Mouse (Mus musculus): ENCODE results near the gene Lipt2.

The Lipt2 gene

GRCm38 (mm10) chr7:100170756-100171155, 11.7 kb downstream of the Lipt2 start:
- DNase-seq (ENCODE audit: low spot score), result no peak

GRCm38 (mm10) chr7:100176269-100176668, 17.2 kb downstream of the Lipt2 start, which contains the start of gene Kcne3:
Gene Kcne3 (plus strand): TSS chr7:100176502.
- DNase-seq (ENCODE audit: low spot score), result no peak

DNA sequence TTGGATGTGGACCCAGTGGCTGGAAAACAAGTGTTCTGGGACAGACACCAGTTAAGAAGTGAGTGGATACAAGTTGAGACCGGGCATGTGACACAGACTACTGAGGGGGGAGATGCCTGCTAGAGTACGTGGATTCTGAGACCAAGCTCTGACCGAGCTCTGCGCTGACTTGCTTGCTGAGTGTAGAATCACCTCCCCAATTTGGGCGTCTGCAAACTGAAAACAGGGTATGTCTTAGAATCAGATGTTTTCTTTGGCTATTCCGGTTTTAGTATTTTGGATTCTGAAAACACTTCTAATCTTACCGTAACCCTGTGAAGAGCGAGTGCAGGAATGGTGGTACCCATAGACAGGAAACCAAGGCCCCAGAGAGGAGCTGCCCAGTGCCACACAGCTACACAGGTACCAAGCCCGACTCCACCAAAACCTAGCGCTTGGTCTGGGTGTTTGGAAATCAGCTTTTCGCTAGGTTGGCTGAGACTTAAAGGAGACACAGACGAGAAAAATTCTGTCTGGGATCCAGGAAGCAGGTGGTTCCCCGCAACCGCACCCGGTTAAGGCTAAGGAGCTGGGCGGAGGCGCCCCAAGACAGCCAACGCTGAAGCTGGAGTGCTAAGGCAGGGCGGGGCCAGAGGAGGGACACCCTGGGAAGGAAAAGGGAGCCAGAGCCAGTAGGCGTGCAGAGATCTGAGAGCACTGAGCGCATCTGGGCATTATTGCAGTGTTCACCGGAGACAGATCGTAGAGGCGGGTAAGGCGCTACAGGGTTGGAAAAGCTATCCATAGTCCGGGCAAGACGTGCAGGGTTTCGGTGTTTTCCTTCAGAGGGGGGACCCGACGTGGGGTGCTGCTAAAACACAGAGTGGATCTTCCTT, 19.2 kb downstream of the Lipt2 start:
- DNase-seq (ENCODE audit: low spot score), result peak; percentile 19

DNA sequence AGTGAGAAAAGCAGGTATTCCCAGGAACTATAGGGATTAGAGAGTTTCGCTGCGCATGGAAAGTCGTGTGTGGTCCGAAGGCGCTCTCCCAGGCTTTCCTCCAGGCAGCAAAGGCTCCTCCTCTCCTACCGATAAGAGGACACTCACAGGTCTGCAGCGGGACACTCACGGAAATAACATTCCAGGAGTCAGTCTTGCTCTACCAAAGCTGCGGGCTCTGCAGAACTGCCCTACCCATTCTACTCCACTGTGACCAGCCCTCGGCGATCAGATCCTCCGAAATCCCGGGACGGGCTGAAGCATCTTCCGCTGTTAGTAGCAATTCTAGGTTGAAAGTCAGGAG, 19.8 kb downstream of the Lipt2 start:
- DNase-seq (ENCODE audit: low spot score), result no peak

- no peak for DNase-seq (ENCODE audit: low spot score)
Observed at GRCm38 (mm10) chr7:100179394-100179793, 20.3 kb downstream of the Lipt2 start.

- no peak for DNase-seq (ENCODE audit: low spot score)
Observed at GRCm38 (mm10) chr7:100179836-100180407, 20.8 kb downstream of the Lipt2 start.

GRCm38 (mm10) chr7:100181176-100181575, 22.1 kb downstream of the Lipt2 start:
- no peak for DNase-seq (ENCODE audit: low spot score)

GRCm38 (mm10) chr7:100181614-100182013, 22.5 kb downstream of the Lipt2 start:
- no peak for DNase-seq (ENCODE audit: low spot score)

DNA sequence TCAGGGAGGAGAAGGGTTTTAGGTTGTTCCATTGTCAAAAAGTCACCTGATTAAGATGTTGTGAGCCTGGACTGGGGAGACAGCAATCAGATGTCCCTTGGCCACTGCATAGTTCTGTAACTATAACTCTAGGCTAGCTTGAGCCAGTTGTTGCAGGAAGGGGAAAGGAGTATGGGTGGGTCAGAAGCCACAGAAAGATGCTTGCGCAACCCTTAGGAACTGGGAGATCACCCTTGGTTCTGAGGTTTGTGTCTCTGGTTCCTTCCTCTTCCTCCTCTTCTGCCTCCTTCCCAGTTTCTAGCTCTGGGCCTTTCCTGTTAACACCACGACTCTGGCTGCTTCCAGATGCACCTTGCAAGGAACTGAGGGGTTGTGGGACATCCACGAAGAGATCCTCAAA, 23.3 kb downstream of the Lipt2 start:
- DNase-seq (ENCODE audit: low spot score), result no peak

- no peak for DNase-seq (ENCODE audit: low spot score)
Observed at GRCm38 (mm10) chr7:100187601-100188000, 28.5 kb downstream of the Lipt2 start.

- no peak for DNase-seq (ENCODE audit: low spot score)
Observed at GRCm38 (mm10) chr7:100190167-100190566, 31.1 kb downstream of the Lipt2 start.

GRCm38 (mm10) chr7:100190778-100191177, 31.7 kb downstream of the Lipt2 start:
- no peak for DNase-seq (ENCODE audit: low spot score)

- no peak for DNase-seq (ENCODE audit: low spot score)
Observed at GRCm38 (mm10) chr7:100201191-100201590, 42.1 kb downstream of the Lipt2 start.

GRCm38 (mm10) chr7:100203616-100204015, 44.5 kb downstream of the Lipt2 start:
- DNase-seq (ENCODE audit: low spot score), result no peak

- DNase-seq (ENCODE audit: low spot score), result no peak
Observed at GRCm38 (mm10) chr7:100204871-100205270, 45.8 kb downstream of the Lipt2 start.

DNA sequence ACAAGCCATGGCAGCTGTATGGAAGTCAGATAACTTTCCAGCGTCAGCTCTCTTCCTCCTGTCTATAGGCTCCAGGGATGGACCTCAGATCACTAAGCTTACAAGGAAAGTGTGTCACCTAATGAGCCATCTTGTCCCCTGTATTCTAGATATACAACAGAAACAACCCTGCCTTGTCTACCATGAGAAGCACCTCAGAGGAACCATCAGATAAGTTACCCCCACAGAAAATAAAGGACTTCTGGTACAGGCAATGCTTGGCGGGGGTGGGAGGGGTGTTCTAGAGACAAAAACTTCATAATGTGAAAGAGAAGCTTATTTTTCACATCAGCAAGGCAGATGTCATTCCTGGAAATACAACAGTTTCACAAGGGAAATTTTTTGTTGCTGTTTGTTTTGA, 47.1 kb downstream of the Lipt2 start:
- no peak for DNase-seq (ENCODE audit: low spot score)

DNA sequence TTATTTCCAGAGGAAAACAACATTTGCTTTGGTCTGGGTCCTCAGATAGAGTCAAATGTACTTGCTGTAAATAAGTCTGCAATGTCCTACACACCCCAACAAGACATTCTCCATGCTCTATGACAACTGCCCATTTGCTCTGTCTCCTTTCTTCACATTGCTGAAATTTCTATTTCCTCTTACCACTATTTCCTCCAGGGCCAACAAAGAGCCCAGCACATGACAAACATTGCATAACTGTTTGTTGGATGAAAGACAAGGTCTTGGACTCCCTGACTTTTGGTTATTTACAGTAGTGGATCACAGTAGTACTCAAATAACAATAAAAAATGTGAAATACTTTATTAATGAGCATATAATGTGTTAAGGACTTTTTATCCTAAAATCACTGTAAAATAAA, 48.8 kb downstream of the Lipt2 start:
- no peak for DNase-seq (ENCODE audit: low spot score)

Measured in testis, postnatal 14 days (tissue).